Mouse (Mus musculus) thymus, adult 2 months (tissue): Measurements from ENCODE around the gene Vmn1r120. TPM values are rescaled to one million over a fixed set of nuclear protein-coding genes. Genes with fewer than 3 reads are reported as not detected.
"Not testable (repeated sequence)": the region's sequence is repeated elsewhere in the genome, so short reads cannot be mapped to it uniquely, and the experiment has no call there.

Source experiments
- DNase-seq: peaks from one replicate; pipeline ENCODE4 v3.0.0; 2021
- H3K27ac ChIP-seq: fragments of 200-500 bp; 2 replicates; pipeline ENCODE4 v1.5.1; 2012; ENCODE audit warnings: low read length, control low read depth; ENCODE audit not compliant: control insufficient read depth, insufficient read depth
- H3K27me3 ChIP-seq: fragments of 200-500 bp; 2 replicates; pipeline ENCODE4 v1.6.1; 2012; ENCODE audit warnings: mild to moderate bottlenecking, low read length, moderate library complexity, mixed read lengths; ENCODE audit not compliant: control insufficient read depth, insufficient read depth
- H3K36me3 ChIP-seq: fragments of 200-500 bp; 2 replicates; pipeline ENCODE4 v1.6.1; 2012; ENCODE audit warnings: mild to moderate bottlenecking, low read length, moderate library complexity; ENCODE audit not compliant: control insufficient read depth, insufficient read depth
- H3K4me1 ChIP-seq: fragments of 200-500 bp; replicated peaks from 2 replicates; pipeline ENCODE4 v1.6.1; 2012; ENCODE audit warnings: low read length; ENCODE audit not compliant: control insufficient read depth, insufficient read depth
- H3K4me3 ChIP-seq: fragments of 200-500 bp; 2 replicates; pipeline ENCODE4 v1.5.1; 2012; ENCODE audit warnings: mild to moderate bottlenecking, low read length, control low read depth, moderate library complexity; ENCODE audit not compliant: control insufficient read depth, insufficient read depth
- WGBS: fragments of 180-500 bp; shearing (Covaris S2); methylation state at CpG from one replicate; pipeline ENCODE4 v1.1.7; 2018; 5-methylcytosine and 5-hydroxymethylcytosine counted together
- polyA plus RNA-seq: library from polyadenylated mRNA; depleted of rRNA; stranded (reverse); fragments of >200 nt; gene quantifications from 2 replicates; pipeline ENCODE4 v1.2.3, GENCODE M21; 2012; rRNA removed

Gene Vmn1r120
- polyA plus RNA-seq = not detected in 2 replicates

DNA sequence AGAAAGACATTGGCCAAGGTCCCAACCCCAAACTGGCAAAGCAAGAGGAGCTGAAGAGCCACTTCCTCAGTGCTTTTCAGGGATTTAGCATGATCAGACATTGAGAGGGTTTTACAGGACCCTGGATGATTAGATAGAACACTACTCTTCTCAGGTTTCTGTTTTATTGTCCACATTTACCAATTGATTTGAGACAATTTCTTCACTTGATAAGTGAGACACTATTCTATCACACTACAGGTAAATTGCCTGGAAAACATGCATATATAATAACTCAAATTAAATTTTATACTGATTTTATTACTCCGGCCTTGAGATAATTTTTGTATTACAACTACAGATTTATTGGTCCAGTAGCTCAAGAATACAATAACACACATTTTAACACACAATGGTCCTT lies at the start of gene Vmn1r120:
Gene Vmn1r120 (minus strand): TSS at position 101 of the 400 bp plus-strand sequence.
- not testable (repeated sequence) for H3K27ac ChIP-seq, H3K36me3 ChIP-seq, H3K4me3 ChIP-seq, H3K27me3 ChIP-seq, H3K4me1 ChIP-seq, DNase-seq
- WGBS = 95% methylated on average over 1 of the region's 1 CpGs

DNA sequence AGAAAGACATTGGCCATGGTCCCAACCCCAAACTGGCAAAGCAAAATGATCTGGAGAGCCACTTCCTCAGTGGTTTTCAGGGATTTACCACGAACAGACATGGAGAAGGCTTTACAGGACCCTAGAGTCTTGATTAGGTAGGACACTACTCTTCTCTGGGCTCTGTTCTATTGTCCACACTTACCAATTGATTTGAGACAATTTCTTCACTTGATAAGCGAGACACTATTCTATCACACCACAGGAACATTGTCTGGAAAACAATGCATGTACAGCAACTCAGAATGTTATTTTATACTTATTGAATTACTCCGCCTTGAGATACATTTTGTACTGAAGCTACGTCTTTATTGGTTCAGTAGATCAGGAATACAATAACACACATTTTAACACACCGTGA lies 44.8 kb upstream of the Vmn1r120 start, which contains the start of gene Vmn1r121:
Gene Vmn1r121 (minus strand): TSS at position 101 of the 400 bp plus-strand sequence.
- H3K4me3 ChIP-seq, H3K27me3 ChIP-seq, H3K27ac ChIP-seq, H3K36me3 ChIP-seq, H3K4me1 ChIP-seq, DNase-seq: not testable (repeated sequence)
- 79% methylated on average over 5 of the region's 5 CpGs for WGBS

DNA sequence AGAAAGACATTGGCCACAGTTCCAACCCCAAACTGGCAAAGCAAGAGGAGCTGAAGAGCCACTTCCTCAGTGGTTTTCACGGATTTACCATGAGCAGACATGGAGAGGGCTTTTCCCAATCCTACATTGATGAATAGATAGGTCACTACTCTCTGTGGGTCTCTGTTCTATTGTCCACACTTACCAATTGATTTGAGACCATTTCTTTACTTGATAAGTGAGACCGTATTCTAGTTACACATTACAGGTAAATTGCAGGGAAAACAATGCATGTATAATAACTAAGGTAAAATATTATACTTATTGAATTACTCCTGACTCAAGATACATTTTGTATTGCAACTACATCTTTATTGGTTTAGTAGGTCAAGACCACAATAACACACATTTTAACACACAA lies 41.2 kb downstream of the Vmn1r120 start, which contains the start of gene Vmn1r119:
Gene Vmn1r119 (minus strand): TSS at position 101 of the 400 bp plus-strand sequence.
- no CpG with 5 or more reads among the region's 2 CpGs for WGBS
- not testable (repeated sequence) for H3K27me3 ChIP-seq

More for the DNA sequence above, 41.2 kb downstream of the Vmn1r120 start, which contains the start of gene Vmn1r119:
- not testable (repeated sequence) for H3K4me3 ChIP-seq, DNase-seq, H3K4me1 ChIP-seq, H3K36me3 ChIP-seq, H3K27ac ChIP-seq

Other genes starting within 250 kb of the Vmn1r120 start
- gene Vmn1r114, start 241.6 kb downstream of the Vmn1r120 start, polyA plus RNA-seq = not detected in 2 replicates
- not detected in 2 replicates for gene Vmn1r115, start 208.8 kb downstream of the Vmn1r120 start, polyA plus RNA-seq
- gene Vmn1r116, start 181.5 kb downstream of the Vmn1r120 start, polyA plus RNA-seq = not detected in 2 replicates
- gene Vmn1r117, start 169.7 kb downstream of the Vmn1r120 start, polyA plus RNA-seq = not detected in 2 replicates
- gene Vmn1r118, start 141.4 kb downstream of the Vmn1r120 start, polyA plus RNA-seq = not detected in 2 replicates
- gene Vmn1r119, start 41.3 kb downstream of the Vmn1r120 start, polyA plus RNA-seq = not detected in 2 replicates
- not detected in 2 replicates for gene Vmn1r121, start 44.7 kb upstream of the Vmn1r120 start, polyA plus RNA-seq
- gene Vmn1r122, start 80.3 kb upstream of the Vmn1r120 start, polyA plus RNA-seq = not detected in 2 replicates
- not detected in 2 replicates for gene Vmn1r123, start 108.4 kb upstream of the Vmn1r120 start, polyA plus RNA-seq
- gene Gm5157, start 136.6 kb upstream of the Vmn1r120 start, polyA plus RNA-seq = not detected in 2 replicates
- gene Vmn1r124, start 206.8 kb upstream of the Vmn1r120 start, polyA plus RNA-seq = not detected in 2 replicates
- gene Vmn1r125, start 218.4 kb upstream of the Vmn1r120 start, polyA plus RNA-seq = not detected in 2 replicates
- not detected in 2 replicates for gene Vmn1r126, start 247.7 kb upstream of the Vmn1r120 start, polyA plus RNA-seq